Mouse (Mus musculus) liver, embryonic 15.5 days (tissue): ENCODE data around the gene Ctsz. TPM values are rescaled to one million over a fixed set of nuclear protein-coding genes. Genes with fewer than 3 reads are reported as not detected.
A peak's percentile ranks its signal among the peaks of the same experiment; 100 is the strongest.

ENCODE experiments used
- ATAC-seq: fragments of 200-750 bp; cut with Nextera tagmentation; 2 replicates; pipeline ENCODE4 v1.8.0; 2017; ENCODE audit warnings: moderate number of reproducible peaks, mild to moderate bottlenecking, moderate library complexity; ENCODE audit not compliant: insufficient read depth
- H3K27ac ChIP-seq: fragments of 300-500 bp; sonication (generic); replicated peaks from 2 replicates; pipeline ENCODE4 v1.5.1; 2015; ENCODE audit warnings: mild to moderate bottlenecking, inconsistent platforms
- H3K27me3 ChIP-seq: fragments of 300-500 bp; sonication (generic); 2 replicates; pipeline ENCODE4 v1.6.1; 2015; ENCODE audit warnings: mild to moderate bottlenecking, inconsistent platforms
- H3K36me3 ChIP-seq: fragments of 300-500 bp; sonication (generic); replicated peaks from 2 replicates; pipeline ENCODE4 v1.6.1; 2015; ENCODE audit warnings: moderate library complexity, mild to moderate bottlenecking, inconsistent platforms
- H3K4me1 ChIP-seq: fragments of 300-500 bp; sonication (generic); replicated peaks from 2 replicates; pipeline ENCODE4 v1.6.1; 2015; ENCODE audit warnings: inconsistent platforms
- H3K4me2 ChIP-seq: fragments of 300-500 bp; sonication (generic); 2 replicates; pipeline ENCODE4 v1.6.1; 2015; ENCODE audit warnings: moderate library complexity, mild to moderate bottlenecking, inconsistent platforms
- H3K4me3 ChIP-seq: fragments of 300-500 bp; sonication (generic); replicated peaks from 2 replicates; pipeline ENCODE4 v1.5.1; 2015; ENCODE audit warnings: mild to moderate bottlenecking, inconsistent platforms
- H3K9ac ChIP-seq: fragments of 300-500 bp; sonication (generic); 2 replicates; pipeline ENCODE4 v1.6.1; 2015; ENCODE audit warnings: moderate library complexity, mild to moderate bottlenecking, inconsistent platforms
- H3K9me3 ChIP-seq: fragments of 300-500 bp; sonication (generic); replicated peaks from 2 replicates; pipeline ENCODE4 v1.6.1; 2016; ENCODE audit warnings: inconsistent platforms
- WGBS: fragments of 180-500 bp; shearing (Covaris S2); methylation state at CpG from one replicate; pipeline ENCODE4 v1.1.7; 2015; ENCODE audit warnings: mixed read lengths; ENCODE audit not compliant: insufficient replicate concordance; 5-methylcytosine and 5-hydroxymethylcytosine counted together
- polyA plus RNA-seq: library from polyadenylated mRNA; unstranded; fragments of >200 nt; fragmentation: Nextera tagmentation; extraction: Ambion mirVana; gene quantifications from 2 replicates; pipeline ENCODE4 v1.2.1, GENCODE M21; 2015

Ctsz gene
- polyA plus RNA-seq, 1 experiment from 2014 or later: 122 TPM

DNA sequence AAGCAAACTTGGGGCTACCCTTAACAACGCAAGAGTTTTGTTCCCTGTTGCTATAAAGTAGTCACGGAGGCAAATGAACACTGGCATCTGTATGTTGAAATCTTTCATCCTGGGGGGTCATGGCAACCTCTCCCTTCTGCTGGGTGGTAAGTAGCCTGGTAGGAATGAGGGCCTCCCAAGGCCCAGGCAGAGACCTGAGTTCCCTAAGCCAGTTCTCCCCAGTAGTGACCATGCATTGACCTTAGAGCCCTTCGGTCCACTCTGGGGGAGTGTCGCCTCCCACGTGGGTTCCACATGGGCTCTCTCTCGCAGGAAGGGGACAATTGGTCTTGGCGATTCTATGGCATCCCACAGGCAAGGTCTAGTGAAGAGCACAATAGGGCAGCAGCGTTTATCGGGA is 1.1 kb upstream of the Ctsz start:
- peak overlapping the region; percentile 65; the same call in 1 of the 2 replicates for H3K27ac ChIP-seq
- WGBS: 73% methylated on average over 9 of the region's 9 CpGs
- H3K9ac ChIP-seq: no peak overlapping the region
- no peak for ATAC-seq
- H3K27me3 ChIP-seq: peaks cover 7% of the 10 kb centered on the region; the same call in 1 of the 2 replicates
- H3K4me1 ChIP-seq: peaks cover 53% of the 10 kb centered on the region
- H3K36me3 ChIP-seq: no peaks in the 10 kb centered on the region
- peak overlapping the region; percentile 4; the same call in 1 of the 2 replicates for H3K4me2 ChIP-seq
- H3K9me3 ChIP-seq: no peaks in the 10 kb centered on the region
- H3K4me3 ChIP-seq: no peak overlapping the region

DNA sequence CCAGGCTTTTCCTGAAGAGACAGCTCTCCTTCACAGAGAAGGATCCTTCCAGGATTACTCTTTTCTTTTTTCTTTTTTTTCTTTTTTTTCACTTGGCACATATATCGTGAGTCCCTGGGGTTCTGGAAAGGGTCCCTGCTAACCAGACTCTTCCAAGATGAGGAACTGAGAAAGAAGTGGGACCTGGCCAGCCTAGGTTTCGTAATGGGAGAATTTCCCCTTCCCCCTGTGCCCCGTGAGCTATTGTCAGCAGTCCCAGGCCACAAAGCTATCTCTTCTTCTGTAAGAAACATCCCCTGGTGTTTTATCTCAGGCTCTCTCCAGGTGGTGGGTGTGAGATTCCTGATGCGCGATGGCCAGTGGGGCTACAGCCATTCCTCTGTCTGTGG is 605 bp upstream of the Ctsz start:
- Histone ChIP-seq H3K4me1 (peaks cover 51% of the 10 kb centered on the region), H3K27me3 (peaks cover 7% of the 10 kb centered on the region; the same call in 1 of the 2 replicates), H3K36me3 (no peaks in the 10 kb centered on the region), H3K9me3 (no peaks in the 10 kb centered on the region), H3K27ac (peak overlapping the region; percentile 65), H3K9ac (peak overlapping the region; percentile 71; the same call in 1 of the 2 replicates), H3K4me3 (peak overlapping the region; percentile 69; the same call in 1 of the 2 replicates), H3K4me2 (peak overlapping the region; percentile 95)
- ATAC-seq: no peak
- WGBS: 23% methylated on average over 5 of the region's 5 CpGs

DNA sequence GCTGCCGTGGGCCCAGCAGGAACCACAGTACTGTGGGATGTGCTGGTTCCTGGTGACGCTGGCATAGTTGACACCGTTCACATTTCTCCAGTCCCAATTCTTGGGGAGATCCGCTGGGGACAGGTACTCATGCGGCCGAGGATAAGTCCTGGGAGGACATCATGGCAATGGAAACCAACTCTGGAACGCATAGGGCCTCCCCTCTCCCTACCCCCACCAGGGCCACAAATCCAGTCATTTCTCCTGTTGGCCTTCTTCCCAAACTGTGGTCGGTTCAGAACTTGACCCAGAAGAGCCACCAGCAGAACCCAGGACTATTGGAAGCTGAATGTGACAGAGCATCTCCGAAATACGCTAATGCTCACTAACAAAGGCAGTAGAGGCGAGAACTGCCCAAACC is 658 bp downstream of the Ctsz start:
- H3K9me3 ChIP-seq: no peaks in the 10 kb centered on the region
- WGBS: 60% methylated on average over 11 of the region's 11 CpGs
- peak overlapping the region; percentile 71 for H3K9ac ChIP-seq
- peaks cover under 1% of the 10 kb centered on the region; the same call in 1 of the 2 replicates for H3K27me3 ChIP-seq
- H3K4me3 ChIP-seq: peak overlapping the region; percentile 69
- peak overlapping the region; percentile 65 for H3K27ac ChIP-seq
- peaks cover 47% of the 10 kb centered on the region for H3K4me1 ChIP-seq
- no peak for ATAC-seq
- H3K36me3 ChIP-seq: peaks cover 6% of the 10 kb centered on the region
- H3K4me2 ChIP-seq: peak overlapping the region; percentile 95

- no peaks in the 10 kb centered on the region for H3K9me3 ChIP-seq
- 79% methylated on average over 4 of the region's 4 CpGs for WGBS
- H3K27me3 ChIP-seq: no peaks in the 10 kb centered on the region
- H3K4me1 ChIP-seq: peaks cover 47% of the 10 kb centered on the region
- peaks cover 9% of the 10 kb centered on the region for H3K36me3 ChIP-seq
- peak overlapping the region; percentile 95 for H3K4me2 ChIP-seq
- H3K9ac ChIP-seq: peak overlapping the region; percentile 71; the same call in 1 of the 2 replicates
- H3K4me3 ChIP-seq: peak overlapping the region; percentile 69
- no peak for ATAC-seq
- peak overlapping the region; percentile 65 for H3K27ac ChIP-seq
These were observed 1.2 kb downstream of the Ctsz start for GRCm38 (mm10) chr2:174437697-174437982.

DNA sequence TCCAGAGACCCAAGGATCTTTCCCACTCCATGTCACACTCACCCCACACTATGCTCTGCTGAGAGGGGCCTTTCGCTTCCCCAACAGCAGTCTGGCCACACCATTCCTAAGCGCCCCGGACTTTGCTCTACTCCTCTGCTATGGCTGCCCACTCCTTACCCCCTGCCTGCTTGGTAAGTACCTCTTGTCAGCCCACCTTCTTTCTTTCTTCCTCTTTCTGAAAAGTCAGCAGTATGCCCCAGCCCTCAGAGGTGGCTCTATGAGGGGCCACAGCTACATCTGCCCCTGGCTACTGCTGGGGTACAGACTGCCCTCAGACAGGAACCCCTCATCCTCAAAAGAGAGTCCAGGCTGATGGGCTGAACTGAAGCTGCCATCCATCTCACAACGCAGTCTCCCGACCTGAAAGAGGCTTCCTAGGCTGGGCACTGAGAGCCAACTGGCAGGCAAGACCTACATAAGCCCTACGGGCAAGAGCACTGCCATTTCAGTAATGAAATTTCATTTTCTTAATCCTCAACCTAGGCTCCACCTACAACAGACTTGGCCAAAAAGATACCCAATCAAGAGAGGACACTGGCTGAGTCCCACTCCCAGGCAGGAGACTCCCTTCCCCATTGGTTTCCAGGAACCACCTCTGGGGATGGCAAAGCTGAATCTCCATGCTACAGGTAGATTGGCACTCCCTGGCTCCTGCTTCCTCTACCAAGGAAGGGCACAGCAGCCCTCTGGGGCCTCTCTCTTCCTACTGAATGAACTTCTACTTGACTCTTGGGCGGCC is 1.7 kb downstream of the Ctsz start:
- no peak for ATAC-seq
- H3K4me1 ChIP-seq: peaks cover 47% of the 10 kb centered on the region
- H3K27me3 ChIP-seq: no peaks in the 10 kb centered on the region
- H3K4me2 ChIP-seq: peak overlapping the region; percentile 95
- H3K9me3 ChIP-seq: no peaks in the 10 kb centered on the region
- H3K4me3 ChIP-seq: peak overlapping the region; percentile 69
- peak overlapping the region; percentile 65 for H3K27ac ChIP-seq
- peaks cover 14% of the 10 kb centered on the region for H3K36me3 ChIP-seq
- 79% methylated on average over 7 of the region's 7 CpGs for WGBS
- no peak overlapping the region for H3K9ac ChIP-seq

DNA sequence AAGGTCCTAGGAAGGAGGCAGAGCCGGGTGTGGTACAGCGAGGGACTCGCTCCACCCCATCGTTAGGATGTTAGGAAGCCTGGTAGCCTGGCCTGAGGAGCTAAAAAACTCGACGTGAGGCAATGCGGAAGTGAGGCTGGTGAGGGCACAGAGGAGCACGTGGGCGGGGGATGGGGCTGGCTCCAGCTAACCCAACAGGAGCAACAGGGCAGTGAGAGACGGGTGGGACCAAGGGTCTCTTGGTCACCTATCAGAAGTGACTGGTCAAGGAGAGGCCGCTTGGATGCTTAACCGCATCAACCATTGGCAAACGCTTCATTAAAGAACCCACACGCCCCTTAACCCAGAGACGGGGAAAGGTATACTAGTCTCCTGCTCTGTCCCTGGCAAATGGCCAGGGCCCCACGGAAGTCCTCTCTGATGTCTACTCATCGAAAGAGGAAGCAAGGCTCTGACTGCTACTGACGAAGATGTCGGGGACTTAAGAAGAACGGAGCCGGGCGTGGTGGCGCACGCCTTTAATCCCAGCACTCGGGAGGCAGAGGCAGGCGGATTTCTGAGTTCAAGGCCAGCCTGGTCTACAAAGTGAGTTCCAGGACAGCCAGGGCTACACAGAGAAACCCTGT is 2.6 kb downstream of the Ctsz start:
- peaks cover 44% of the 10 kb centered on the region for H3K4me1 ChIP-seq
- 0 out of 2 replicates have a peak overlapping the region, but pooled peaks have one; percentile 0 for H3K27ac ChIP-seq
- H3K9me3 ChIP-seq: no peaks in the 10 kb centered on the region
- peaks cover 23% of the 10 kb centered on the region for H3K36me3 ChIP-seq
- H3K4me2 ChIP-seq: no peak overlapping the region
- H3K27me3 ChIP-seq: no peaks in the 10 kb centered on the region
- H3K9ac ChIP-seq: no peak overlapping the region
- H3K4me3 ChIP-seq: no peak overlapping the region
- 63% methylated on average over 26 of the region's 26 CpGs for WGBS
- ATAC-seq: no peak

DNA sequence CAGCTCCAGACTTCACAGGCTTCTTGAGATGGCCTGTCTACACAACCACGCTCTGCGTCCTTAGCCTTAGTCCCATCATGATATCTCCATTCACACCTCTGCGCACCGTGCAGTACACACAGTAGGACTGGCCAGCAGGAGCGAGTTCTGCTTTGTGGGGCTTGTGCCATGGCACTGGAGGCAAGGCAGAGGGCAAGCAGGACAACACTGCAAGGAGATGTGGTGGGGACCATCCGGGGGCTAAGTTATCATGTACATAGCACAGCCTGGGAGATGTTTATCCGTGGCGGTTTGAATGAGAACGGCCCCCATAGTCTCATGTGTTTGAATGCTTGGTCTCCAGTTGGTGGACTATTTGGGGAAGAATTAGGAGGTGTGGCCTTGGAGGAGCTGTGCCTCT is 3.9 kb downstream of the Ctsz start:
- no peak for ATAC-seq
- Histone ChIP-seq H3K9ac (no peak overlapping the region), H3K36me3 (peaks cover 35% of the 10 kb centered on the region), H3K9me3 (no peaks in the 10 kb centered on the region), H3K4me2 (no peak overlapping the region), H3K4me1 (peaks cover 42% of the 10 kb centered on the region), H3K27ac (no peak overlapping the region), H3K4me3 (no peak overlapping the region), H3K27me3 (no peaks in the 10 kb centered on the region)
- 83% methylated on average over 9 of the region's 9 CpGs for WGBS

DNA sequence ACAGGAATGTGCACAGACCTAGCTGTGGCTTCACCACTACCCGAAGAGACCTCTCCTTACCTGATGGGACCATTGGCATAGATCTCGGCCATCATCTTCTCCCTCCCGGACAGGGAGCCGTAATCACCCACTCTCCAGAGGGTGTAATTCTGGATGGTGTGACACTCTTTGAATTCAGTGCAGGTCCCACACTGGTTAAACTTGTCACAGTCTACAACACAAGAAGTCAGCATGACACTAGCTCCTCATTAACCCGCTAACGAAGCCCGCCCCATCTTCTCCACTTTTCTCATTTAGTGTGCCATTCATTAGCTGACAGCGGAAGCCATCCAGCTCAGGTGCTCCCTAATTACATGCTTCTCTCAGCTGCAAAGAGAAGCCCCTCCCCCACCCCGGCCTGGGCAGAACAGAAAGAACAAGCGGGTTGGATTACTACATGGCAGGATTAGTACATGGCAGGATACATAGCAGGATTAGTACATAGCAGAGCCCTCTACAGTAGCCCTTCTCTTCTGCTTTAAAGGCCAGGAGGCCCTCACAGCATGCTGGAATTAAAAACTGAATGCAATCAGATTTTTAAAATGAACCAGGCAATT is 9.7 kb downstream of the Ctsz start:
- Histone ChIP-seq H3K9ac (no peak overlapping the region), H3K9me3 (no peaks in the 10 kb centered on the region), H3K4me3 (no peak overlapping the region), H3K27ac (no peak overlapping the region), H3K4me1 (no peaks in the 10 kb centered on the region), H3K27me3 (no peaks in the 10 kb centered on the region), H3K4me2 (no peak overlapping the region), H3K36me3 (peaks cover 92% of the 10 kb centered on the region)
- 88% methylated on average over 10 of the region's 10 CpGs for WGBS
- ATAC-seq: no peak

- H3K4me3 ChIP-seq: no peak overlapping the region
- no peak overlapping the region for H3K9ac ChIP-seq
- no peak overlapping the region for H3K27ac ChIP-seq
- no peaks in the 10 kb centered on the region for H3K9me3 ChIP-seq
- H3K27me3 ChIP-seq: no peaks in the 10 kb centered on the region
- ATAC-seq: no peak
- peaks cover 95% of the 10 kb centered on the region for H3K36me3 ChIP-seq
- H3K4me1 ChIP-seq: no peaks in the 10 kb centered on the region
- no peak overlapping the region for H3K4me2 ChIP-seq
- 81% methylated on average over 18 of the region's 18 CpGs for WGBS
These were observed 10.6 kb downstream of the Ctsz start for GRCm38 (mm10) chr2:174428076-174428835.

- Histone ChIP-seq H3K27me3 (no peaks in the 10 kb centered on the region), H3K9me3 (no peaks in the 10 kb centered on the region), H3K4me3 (no peak overlapping the region), H3K27ac (no peak overlapping the region), H3K36me3 (peaks cover 97% of the 10 kb centered on the region), H3K9ac (no peak overlapping the region), H3K4me1 (no peaks in the 10 kb centered on the region), H3K4me2 (no peak overlapping the region)
- no peak for ATAC-seq
- WGBS: 82% methylated on average over 12 of the region's 12 CpGs
These were observed 12.0 kb downstream of the Ctsz start for GRCm38 (mm10) chr2:174426856-174427255.
